Mouse (Mus musculus): Measurements from ENCODE around the gene Ccdc9.
"Not testable (repeated sequence)": the region's sequence is repeated elsewhere in the genome, so short reads cannot be mapped to it uniquely, and the experiment has no call there.

The Ccdc9 gene

DNA sequence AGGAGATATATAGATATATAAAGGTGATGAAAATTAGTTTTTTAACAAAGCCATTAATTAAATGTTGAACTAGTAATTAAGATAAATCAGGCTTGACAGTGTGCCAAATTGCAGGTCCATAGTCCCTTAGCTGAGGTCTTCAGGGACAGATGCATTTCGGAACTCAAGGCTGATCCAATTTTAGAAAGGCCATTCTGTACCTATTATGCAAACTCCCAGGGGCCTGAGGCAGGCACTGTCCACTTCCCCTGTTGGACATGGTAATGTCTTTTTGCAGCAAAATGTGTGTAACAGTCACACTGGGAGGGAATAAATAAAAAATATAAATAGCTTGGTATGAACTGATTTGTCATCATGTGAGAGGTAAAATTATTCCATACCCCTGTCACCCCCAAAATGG is 15.5 kb downstream of the Ccdc9 start:
- no peak for DNase-seq (ENCODE audit: low spot score)

GRCm38 (mm10) chr7:16266593-16266992 is 20.0 kb downstream of the Ccdc9 start:
- not testable (repeated sequence) for DNase-seq (ENCODE audit: low spot score)

DNA sequence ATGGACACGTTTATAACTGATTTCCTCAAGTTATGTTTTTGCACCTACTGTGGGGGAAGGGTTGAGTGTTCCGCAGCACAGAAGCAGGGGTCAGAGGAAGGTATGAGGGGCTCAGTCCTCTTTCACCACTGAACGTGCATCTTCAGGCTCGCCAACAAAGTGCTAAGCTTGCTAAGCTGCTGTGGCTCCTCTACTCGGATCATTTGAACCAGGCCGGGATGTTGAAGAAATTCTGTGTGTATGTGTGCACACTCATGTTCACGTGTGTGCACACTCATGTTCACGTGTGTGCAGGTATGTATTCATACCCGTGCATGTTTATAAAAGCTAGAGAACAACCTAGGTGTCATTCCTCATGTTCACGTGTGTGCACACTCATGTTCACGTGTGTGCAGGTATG is 20.7 kb downstream of the Ccdc9 start:
- no peak for DNase-seq (ENCODE audit: low spot score)

GRCm38 (mm10) chr7:16263843-16264242 is 22.8 kb downstream of the Ccdc9 start:
- DNase-seq (ENCODE audit: low spot score), result no peak

DNA sequence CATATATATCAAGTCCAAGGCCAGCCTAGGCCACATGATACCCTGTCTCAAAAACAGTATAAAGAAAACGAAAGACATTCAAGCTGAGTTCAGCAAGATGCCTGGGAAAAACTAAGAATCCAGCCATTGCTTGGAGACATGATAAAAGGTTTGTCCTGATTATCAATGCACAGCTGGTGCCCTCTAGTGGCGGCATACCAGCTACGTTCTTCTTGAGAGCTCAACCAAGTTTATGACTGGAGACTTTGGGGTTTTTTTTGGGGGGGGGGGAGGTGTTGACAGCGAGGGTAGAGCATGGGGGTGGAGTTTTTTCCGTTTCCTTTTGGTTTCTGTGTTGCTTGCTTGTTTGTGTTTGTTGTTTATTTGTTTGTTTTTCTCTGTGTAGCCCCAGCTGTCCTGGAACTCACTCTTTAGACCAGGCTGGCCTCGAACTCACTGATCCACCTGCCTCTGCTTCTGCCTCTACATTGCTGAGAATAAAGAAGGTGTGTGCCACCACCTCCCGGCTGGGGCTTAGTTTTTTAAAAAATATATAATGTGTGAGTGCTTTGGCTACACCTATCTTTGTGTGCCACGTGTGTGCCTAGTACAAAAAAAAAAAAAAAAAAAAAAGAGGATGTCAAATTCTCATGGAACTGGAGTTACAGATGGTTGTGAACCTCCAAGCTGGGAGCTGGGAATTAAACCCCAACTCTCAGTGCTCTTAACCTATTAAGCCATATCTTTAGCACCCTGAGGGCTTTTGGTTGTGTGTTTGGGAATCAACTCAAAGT is 23.4 kb downstream of the Ccdc9 start:
- peak; percentile 79 for DNase-seq (ENCODE audit: low spot score)

GRCm38 (mm10) chr7:16261097-16261496 is 25.5 kb downstream of the Ccdc9 start:
- no peak for DNase-seq (ENCODE audit: low spot score)

DNA sequence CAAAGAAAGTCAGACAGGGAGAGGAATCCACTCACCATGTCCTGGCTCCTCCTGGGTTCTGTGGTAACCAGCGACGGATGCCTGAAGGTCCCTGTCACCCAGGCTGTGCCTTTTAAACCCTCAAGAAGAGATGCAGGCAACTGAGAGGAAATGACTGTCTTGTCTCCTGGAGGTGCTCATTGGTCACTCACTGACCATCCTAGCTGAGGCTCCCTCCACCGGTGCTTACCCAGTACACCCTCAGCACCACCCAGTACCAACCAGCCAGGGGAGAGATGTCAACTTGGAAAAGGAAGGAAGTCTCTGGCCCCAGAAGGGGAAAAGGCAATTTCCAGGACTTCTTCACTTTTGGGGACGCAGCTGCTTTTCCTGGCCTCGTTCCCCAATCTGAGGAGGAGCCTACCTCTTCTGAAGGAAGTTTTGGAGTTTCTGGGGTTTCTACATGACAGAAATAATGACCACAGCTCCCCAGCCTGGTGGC is 27.4 kb downstream of the Ccdc9 start, which contains the start of gene C5ar1:
TSS of gene C5ar1 (minus strand) at position 431 of the 481 bp plus-strand sequence.
- DNase-seq (ENCODE audit: low spot score), result peak; percentile 29

GRCm38 (mm10) chr7:16257830-16258229 is 28.8 kb downstream of the Ccdc9 start:
- DNase-seq (ENCODE audit: low spot score), result peak; percentile 56

DNA sequence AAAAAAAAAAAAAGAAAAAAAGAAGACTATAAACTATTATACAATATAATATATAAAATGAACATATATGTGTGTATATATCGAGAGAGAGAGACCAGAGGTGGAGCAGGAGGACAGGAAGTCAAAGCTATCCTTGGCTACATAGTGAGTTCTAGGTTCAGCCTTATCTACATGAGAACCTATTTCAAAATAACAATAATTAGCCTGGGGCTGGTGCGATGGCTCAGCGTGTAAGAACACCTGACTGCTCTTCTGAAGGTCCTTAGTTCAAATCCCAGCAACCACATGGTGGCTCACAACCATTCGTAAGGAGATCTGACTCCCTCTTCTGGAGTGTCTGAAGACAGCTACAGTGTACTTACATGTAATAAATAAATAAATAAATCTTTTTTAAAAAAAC is 30.6 kb downstream of the Ccdc9 start:
- DNase-seq (ENCODE audit: low spot score), result not testable (repeated sequence)

DNA sequence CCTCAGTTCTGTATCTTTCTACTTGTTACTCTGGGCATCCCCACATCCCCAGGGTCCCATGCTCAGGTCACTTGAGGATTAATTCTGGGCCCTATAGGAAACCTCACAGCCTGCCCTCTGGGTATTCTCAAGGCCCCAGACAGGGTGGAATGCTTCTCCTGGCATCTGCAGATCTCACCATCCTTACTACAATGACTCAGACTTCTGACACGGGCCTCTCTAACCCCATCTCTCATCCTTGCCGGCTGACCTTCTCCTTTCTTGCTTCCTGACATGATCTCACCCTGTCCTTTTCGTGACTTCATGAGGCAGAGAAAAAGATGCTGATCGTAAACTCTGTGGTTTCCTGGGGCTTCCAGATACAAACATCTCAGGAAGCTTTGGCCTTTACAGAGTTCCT is 32.4 kb downstream of the Ccdc9 start:
- DNase-seq (ENCODE audit: low spot score), result no peak

DNA sequence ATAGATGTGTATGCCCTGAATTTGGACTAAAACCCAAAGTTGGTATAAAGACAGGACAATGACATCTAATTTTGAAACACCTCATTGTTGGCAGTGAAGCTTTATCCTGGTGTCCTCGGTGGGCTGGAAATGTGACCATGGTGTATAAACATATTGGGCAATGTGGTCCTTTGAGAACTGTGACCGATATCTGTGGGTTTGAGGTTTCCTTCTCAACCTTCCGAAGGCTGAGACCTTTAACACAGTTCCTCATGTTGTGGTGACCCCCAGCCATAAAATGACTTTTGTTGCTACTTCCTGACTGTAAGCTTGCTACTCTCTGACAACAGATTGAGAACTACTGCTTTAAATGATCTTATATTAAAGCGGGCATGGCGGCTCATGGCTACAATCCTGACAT is 35.9 kb downstream of the Ccdc9 start:
- no peak for DNase-seq (ENCODE audit: low spot score)

GRCm38 (mm10) chr7:16245958-16246357 is 40.6 kb downstream of the Ccdc9 start:
- DNase-seq (ENCODE audit: low spot score), result no peak

DNA sequence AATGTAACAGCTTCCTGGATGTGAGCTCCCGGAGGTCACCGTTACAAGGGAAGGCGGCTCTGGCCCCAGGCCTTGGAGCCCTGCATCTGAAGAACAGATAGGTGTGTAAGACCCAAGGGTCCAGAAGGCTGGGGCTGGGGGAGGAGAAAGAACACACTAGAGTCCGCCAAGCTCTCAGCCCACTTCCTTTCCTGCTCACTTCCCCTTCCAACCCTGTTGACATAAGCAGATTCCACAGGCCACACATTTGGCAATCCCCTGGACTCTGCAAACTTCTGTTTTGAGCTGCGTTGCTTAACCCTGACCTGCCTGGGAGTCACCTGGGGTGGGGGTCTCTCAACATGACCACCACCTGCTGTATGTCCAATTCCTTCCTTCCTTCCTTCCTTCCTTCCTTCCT is 42.5 kb downstream of the Ccdc9 start, which contains the start of gene C5ar2:
TSS of gene C5ar2 (minus strand) at position 88 of the 400 bp plus-strand sequence.
- peak; percentile 61 for DNase-seq (ENCODE audit: low spot score)

- no peak for DNase-seq (ENCODE audit: low spot score)
Observed at GRCm38 (mm10) chr7:16242198-16242597, 44.4 kb downstream of the Ccdc9 start.

DNA sequence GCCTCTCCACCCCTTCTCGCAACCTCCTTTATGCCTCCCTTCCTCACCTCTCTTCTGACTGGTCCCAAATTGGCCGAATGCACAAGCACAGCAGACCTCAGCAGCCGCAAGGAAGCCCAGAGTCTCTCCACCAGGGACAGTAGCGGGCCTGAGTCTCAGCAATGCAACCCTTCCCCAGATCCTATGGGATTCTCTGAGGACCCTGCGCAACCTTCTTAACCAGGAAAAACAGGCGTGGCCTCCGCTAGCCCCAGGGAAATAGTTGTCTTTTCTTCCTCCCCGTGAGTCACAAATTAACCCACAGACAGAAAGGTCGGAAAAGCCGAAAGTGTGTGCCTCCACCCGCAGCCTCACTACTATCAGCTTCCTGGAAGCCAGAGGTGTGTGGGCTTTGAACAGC is 44.8 kb downstream of the Ccdc9 start:
- DNase-seq (ENCODE audit: low spot score), result no peak

DNA sequence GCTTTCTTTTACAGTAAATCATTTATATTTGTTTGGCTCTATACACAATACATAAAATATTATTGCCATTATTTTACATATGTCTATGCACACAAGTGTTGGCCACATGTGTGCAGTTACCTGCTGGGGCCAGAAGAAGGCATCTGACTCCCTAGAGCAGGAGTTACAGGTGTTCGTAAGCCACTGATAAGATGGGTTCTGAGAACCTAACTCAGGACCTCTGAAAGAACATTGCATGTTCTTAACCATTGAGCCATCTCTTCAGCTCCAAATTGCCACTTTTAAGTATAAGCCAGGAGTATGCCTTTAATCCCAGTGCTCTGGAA is 45.7 kb downstream of the Ccdc9 start:
- DNase-seq (ENCODE audit: low spot score), result no peak

- no peak for DNase-seq (ENCODE audit: low spot score)
Observed at GRCm38 (mm10) chr7:16240281-16240977, 46.2 kb downstream of the Ccdc9 start.

DNA sequence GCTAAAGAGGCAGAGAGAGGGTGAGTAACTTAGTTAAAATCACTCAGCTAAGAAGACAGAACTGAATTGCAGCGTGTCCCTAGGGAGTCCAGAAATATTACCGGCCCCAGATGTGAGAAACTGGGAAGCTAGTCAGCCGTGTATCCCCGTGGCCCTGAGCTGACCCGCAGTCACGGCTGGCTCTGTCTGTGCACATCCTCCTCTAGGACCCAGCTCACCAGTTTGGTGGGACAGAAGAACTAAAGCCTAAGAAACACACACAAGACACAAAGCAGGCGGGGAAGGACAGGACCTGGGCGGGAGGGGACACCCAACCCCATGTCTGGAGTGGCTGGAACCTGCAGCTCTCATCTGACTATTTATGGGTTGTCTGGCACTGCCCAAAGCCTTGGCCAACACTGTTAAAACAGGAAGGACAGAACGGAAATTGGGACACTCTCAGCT is 47.0 kb downstream of the Ccdc9 start:
- DNase-seq (ENCODE audit: low spot score), result peak; percentile 72

- DNase-seq (ENCODE audit: low spot score), result peak; percentile 73
Observed at GRCm38 (mm10) chr7:16229869-16230268, 56.7 kb downstream of the Ccdc9 start.
